Mouse (Mus musculus): ENCODE results near the gene Naa80.

Gene Naa80

DNA sequence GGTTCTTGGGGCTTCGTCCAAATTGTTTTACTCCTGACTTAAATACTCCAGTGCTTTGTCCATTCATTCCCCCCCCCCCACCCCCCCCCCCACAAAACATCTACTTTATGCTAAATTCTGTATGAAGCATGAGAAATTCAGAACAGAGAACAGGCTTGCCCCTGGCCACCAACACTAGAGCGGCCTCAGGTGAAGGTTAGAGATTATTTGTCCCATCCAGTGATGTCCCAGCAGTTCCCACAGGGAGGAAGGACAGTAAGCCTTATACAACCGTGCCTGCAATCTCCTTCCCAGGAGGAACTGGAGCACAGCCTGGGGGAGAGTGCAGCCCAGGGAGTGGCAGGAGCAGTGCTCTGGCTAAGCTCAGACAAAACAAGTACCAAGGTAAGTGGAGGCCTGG, at the start of gene Naa80:
Naa80 (plus strand) TSS at position 301 of the 400 bp plus-strand sequence.
- DNase-seq (ENCODE audit: low read depth) = no peak

DNA sequence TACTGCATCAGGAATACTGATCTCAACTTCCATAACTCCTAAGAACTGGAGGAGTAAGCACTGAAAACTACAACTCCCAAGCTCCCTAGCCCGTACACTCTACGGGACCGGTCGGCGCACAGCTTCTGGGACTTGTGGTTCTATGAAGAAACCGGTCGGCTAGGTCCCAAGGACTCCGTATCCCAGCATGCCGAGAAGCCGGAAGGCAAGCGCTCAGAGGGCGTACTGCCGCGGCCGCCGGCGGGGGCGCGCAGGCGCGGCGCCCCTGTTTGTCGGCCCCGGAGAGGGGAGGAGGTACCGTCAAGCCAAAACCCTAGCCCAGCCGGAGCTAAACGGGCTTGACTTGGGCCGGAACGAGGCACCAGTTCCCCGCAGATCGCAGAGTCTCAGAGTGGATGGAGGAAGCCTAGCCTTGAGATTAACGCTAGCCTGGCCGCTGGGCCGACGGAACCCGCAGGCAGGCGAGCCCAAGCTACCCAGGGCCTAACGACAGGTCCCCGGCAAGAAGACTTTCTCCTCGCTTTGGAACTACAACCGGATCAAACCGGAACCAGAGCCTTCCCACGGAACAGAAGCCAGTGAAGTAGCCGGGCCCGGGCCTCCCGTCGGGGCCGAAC, 44.8 kb upstream of the Naa80 start, which contains the start of gene Tmem115:
Tmem115 (plus strand) TSS at position 155 of the 617 bp plus-strand sequence.
- DNase-seq (ENCODE audit: low read depth) = peak; percentile 94

DNA sequence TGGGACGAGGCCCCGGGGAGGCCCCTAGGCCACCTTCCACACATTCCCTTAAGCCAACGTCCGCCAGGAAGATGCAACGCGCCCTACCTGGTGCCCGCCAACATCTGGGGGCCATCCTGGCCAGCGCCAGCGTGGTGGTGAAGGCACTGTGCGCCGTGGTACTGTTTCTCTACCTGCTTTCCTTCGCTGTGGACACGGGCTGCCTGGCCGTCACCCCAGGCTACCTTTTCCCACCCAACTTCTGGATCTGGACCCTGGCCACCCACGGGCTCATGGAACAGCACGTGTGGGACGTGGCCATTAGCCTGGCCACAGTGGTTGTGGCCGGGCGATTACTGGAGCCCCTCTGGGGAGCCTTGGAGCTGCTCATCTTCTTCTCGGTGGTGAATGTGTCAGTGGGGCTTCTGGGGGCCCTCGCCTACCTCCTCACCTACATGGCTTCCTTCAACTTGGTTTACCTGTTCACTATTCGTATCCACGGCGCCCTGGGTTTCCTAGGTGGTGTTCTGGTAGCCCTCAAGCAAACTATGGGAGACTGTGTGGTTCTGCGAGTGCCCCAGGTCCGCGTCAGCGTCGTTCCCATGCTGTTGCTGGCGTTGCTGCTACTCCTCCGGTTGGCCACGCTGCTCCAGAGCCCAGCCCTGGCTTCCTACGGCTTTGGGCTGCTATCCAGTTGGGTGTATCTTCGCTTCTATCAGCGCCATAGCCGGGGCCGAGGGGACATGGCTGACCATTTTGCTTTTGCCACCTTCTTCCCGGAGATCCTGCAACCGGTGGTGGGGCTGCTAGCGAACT, 44.1 kb upstream of the Naa80 start:
- DNase-seq (ENCODE audit: low read depth) = peak; percentile 51

DNA sequence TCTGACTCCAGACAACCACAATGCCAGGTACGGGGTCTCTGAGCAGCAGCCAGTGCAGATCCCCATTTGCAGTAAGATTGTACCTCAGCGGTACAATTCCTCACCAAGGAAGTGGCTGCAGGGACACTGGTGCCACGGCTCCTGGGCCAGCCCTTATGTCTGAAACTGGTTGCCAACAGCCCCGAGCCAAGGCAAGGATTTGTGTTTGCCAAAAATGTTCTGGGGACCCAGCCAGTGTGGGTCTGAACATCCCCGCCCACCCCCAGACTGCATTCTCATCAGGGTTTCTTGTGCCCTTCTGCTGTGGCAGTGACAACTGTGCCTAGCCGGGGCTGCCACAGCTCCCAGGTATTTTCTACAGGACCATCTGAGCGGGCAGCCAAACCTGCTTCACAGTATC, 40.5 kb upstream of the Naa80 start:
- no peak for DNase-seq (ENCODE audit: low read depth)

DNA sequence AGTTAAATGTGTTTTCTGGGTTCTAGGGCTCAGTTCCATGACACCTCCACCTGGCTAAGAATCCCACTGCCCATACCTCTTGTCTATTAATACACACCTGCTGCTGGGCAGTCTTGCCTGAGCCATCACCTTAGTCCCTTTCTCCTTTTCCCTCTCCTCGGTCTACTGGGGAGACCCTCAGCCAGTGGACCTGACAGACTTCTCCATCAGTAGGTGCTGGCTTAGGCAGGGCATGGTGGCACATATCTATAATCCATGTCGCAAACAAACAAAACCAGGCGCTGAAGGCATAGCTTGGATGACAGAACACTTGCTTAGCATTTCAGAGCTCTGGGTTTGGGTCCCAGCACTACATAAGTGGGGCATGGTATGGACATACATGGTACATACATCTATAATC, 40.0 kb upstream of the Naa80 start:
- DNase-seq (ENCODE audit: low read depth) = no peak

DNA sequence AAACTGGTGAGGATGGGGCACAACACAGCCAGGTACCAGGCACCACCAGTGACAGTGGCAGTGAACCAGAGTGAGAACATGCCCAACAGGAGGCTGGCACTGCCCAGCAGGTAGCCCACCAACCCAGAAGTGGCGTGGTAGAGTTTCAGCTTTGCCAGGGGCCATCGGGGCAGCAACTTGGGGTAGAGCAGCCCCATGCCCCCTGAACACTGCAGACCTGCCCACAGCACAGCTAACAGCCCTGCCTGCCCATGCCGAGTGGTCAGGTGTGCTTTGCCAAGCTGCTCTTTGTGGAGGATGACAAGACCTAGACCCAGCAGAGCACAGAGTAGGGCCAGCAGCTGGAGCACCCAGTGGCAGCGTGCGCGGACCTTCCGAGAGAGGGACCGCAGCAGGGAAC, 38.7 kb upstream of the Naa80 start:
- DNase-seq (ENCODE audit: low read depth) = no peak

DNA sequence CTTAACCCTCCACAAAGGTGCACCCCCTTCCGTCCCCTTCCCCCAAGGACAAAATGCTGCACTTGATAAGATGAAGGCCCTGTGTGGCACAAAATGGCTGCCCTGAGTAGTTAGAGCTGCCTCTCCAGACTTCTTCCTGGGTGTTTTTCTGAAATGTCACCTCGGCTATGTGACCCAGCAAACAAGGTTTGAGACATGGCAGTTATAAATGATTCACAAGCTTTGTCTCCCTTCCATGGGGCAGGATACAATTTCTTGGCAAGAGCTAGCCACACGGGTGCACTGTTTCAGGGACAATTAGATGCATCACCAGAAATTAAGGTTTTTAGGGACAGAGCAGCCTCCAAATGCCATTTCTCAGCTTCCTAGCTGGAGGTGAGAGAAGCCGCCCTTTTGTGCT, 38.3 kb upstream of the Naa80 start:
- DNase-seq (ENCODE audit: low read depth) = no peak

DNA sequence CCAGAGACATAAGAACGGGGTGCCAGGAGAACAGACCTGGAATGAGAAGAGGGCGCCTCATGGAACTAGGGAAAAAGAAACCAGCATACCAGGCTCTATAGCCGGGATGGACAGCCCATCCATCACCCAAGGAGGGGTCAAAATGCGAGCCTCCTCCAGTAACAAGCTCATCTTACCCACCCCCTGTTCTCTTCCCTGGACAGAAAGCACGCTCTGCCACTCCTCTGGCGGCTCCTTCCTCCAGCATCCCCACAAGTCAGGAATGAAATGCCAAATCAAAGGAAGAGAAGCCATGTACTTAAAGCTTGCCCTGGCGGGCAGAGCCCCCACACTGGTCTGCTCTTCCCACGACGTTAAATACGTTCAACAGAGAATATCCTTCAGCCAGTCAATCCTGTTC, 37.7 kb upstream of the Naa80 start:
- no peak for DNase-seq (ENCODE audit: low read depth)

DNA sequence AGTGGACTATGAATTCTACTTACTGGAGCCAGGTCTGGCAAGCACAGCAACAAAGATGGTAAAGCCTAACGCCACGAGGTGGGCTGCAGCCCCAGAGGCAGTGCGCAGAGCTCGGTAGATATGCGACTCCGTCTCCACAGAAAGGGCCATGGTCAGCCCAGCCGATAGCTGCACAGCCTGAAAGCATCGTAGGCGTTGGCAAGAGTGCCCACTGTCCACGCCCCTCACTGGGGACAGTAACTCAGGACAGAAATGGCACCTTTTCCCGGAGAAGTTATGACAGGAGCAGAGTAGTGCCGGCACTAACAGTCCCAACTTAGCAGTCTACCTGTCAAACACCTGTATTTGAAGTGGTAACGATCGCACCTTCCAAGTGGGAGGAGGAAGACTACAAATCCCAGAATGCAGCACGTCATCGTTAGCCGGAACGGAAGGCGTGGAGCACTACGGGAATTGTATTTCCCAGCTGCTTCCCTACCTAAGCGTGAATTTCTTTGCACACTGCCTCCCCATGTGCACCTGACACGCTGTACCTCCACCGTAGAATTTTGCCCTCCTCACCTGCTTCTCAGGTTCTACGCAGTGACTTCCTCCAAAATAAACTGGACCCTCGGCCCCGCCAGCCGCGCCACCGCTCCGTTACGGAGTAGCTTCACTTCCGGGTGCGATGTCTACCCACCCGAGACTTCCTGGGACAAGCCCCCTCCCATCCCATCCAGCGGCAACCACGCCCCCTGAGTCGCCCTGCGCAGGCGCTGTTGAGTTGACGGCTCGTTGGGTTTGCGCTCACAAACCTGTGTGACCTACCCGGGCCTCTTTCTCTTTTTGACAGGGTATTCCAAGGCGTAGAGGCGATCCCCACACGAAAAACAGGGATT, 37.0 kb upstream of the Naa80 start, which contains the start of the genes Cyb561d2 and Nprl2:
Cyb561d2 (minus strand) TSS at position 720 of the 878 bp plus-strand sequence.
Nprl2 (plus strand) TSS at position 753 of the 878 bp plus-strand sequence.
- peak; percentile 97 for DNase-seq (ENCODE audit: low read depth)

DNA sequence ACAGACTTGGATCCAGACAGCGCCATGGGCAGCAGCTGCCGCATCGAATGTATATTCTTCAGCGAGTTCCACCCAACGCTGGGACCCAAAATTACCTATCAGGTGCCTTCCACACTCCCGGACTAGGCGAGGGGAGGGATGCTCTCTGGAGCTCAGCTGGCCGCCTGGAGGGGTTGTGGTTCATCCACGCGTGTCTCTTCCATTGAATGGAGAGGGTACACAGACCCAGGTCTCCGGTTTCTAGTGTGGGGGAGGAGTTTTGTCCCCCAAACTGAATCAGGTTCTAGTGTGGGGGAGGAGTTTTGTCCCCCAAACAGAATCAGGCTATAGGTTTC, 36.4 kb upstream of the Naa80 start:
- no peak for DNase-seq (ENCODE audit: low read depth)

DNA sequence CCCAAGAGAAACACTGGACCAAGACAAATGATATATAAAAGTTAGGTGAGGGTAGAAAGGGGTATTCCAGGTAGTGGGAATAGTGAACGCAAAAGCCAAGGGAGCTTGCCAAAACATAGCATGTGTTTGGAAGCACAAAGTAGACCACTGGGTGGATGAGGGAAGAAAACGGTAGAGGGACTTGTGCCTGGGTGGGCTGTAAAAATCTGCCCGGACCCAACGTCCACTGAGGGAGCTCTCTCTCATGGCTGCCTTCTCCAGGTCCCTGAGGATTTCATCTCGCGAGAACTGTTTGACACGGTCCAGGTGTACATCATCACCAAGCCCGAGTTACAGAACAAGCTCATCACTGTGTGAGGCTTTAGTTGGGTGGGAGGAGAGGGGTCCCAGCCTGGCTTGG, 36.0 kb upstream of the Naa80 start:
- peak; percentile 16 for DNase-seq (ENCODE audit: low read depth)

DNA sequence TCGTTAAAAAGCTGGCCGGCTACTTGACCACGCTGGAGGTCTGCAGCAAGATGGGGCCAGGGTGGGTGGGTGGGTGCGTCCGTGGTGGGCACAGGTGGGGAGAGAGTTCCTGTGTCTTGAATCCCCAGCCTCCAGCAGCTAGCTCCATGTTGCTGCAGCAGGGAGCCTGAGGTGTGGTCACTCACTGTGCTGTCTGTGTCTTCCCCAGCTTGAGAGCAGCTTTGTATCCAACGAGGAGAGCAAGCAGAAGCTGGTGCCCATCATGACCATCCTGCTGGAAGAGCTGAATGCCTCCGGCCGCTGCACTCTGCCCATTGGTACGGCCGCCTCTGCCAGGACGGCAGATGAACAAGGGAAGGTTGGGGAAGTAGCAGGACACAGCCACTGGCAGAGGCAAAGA, 35.4 kb upstream of the Naa80 start:
- no peak for DNase-seq (ENCODE audit: low read depth)

DNA sequence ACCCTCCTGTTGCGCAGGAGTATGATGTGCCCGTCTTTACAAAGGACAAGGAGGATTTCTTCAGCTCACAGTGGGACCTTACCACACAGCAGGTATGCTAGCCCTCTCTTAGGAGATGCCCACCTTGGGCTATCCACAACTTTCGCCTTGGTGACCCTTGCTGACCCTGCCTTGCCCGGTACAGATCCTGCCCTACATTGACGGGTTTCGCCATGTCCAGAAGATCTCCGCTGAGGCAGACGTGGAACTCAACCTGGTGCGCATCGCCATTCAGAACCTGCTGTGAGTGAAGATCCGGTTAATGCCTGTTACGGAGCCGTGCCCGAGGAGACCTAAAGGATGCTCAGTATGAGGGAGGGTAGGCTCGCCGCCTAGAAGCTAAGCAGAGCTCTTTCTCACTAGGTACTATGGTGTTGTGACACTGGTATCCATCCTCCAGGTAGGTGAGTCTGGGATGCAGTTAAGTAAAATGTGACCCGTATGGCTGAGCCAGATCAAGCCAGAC, 34.4 kb upstream of the Naa80 start:
- no peak for DNase-seq (ENCODE audit: low read depth)

DNA sequence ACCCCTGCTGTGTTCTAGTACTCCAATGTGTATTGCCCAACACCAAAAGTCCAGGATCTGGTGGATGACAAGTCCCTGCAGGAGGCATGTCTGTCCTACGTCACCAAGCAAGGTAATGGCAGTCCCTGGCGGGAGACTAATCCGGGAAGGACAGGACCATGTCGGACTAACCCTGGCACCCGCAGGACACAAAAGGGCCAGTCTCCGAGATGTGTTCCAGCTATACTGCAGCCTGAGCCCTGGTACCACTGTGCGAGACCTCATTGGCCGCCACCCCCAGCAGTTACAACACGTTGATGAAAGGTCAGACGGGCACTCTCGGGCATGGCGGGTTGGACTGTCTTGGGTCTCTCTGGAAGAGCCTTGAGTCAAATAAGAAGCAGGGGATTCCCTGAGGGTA, 34.0 kb upstream of the Naa80 start:
- no peak for DNase-seq (ENCODE audit: low read depth)

DNA sequence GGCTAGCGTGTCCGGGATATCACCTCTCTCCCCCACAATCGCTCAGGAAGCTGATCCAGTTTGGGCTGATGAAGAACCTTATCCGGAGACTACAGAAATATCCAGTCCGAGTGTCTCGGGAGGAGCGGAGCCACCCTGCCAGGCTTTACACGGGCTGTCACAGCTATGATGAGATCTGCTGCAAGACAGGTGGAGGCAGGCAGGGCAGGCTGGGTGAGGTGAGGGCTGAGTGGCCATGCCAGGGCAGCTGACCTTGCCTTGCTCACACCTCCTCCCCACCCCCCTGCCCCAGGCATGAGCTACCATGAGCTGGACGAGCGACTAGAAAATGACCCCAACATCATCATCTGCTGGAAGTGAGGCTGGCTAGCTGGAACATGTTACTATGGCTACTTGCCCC, 33.5 kb upstream of the Naa80 start:
- DNase-seq (ENCODE audit: low read depth) = no peak

DNA sequence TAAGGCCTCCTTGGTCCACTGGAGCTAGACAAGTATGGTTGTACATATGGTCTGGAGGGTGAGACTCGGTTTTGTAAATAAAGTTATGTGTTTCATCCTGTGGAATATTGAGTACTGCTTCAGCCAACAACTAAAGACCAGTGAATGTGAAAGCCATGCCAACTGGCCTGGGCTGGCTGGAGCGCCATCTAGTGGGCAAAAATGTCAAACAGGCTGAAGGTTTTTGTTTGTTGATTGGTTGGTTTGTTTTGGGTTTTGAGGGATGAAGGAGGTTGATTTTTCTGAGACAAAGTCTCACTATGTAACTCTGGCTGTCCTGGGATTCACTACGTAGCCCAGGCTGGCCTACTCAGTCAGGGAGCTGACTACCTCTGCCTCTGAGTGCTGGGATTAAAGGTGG, 33.1 kb upstream of the Naa80 start:
- DNase-seq (ENCODE audit: low read depth) = peak; percentile 91

DNA sequence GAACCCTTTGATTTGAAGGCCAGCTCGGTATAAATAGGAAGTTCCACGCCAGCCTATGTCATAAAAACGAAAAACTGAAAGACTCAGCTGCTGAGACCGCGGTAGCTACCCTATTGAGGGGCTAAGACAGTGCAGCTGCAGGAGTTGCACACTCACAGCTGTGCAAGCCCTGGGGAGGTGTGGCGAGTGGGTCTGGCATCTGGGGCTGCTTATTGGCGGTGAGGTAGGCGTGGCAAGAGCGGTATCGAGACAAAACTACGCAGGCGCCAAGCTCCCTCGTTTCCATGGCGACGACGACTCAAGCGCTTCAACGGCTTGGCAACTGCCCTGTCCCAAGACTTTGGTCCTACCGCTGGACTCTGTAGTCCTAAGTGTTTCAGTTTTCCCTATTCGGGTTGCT, 31.7 kb upstream of the Naa80 start, which contains the start of gene Zmynd10:
Zmynd10 (plus strand) TSS at position 273 of the 400 bp plus-strand sequence.
- DNase-seq (ENCODE audit: low read depth) = peak; percentile 94

DNA sequence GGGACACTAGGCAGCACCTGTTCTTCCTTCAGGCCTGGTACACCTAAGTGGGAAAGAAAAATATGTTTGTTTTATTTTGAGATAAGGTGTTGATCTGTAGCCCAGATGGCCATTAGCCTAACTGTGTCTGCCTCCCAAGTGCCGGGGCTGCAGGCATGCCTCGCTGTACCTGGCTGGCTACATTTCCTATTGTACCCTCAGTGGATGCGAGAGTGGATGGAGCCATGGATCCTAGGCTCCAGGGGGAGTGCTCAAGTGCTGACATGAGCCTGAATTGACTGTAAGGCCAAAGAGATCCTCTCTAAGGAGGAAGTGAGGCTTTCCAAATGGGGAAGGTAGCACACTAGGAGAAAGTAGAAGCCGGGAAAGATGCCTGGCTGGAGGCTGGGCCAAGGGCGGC, 30.7 kb upstream of the Naa80 start:
- DNase-seq (ENCODE audit: low read depth) = no peak

DNA sequence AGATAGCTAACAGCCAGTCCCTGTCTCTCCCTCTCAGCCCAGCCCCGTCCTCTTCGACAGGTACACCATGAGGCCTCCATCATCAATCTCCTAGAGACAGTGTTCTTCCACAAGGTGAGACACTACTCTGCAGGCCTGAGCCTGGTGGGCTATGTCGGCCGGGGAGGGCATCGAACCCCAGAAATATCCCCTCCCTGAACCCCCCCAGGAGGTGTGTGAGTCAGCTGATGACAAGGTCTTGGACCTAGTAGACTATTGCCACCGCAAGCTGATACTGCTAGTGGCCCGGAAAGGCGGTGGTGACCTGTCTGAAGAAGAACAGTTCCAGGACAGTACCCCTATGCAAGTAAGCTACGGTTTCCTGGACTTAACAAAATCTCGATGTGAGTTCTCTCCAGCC, 29.9 kb upstream of the Naa80 start:
- no peak for DNase-seq (ENCODE audit: low read depth)

DNA sequence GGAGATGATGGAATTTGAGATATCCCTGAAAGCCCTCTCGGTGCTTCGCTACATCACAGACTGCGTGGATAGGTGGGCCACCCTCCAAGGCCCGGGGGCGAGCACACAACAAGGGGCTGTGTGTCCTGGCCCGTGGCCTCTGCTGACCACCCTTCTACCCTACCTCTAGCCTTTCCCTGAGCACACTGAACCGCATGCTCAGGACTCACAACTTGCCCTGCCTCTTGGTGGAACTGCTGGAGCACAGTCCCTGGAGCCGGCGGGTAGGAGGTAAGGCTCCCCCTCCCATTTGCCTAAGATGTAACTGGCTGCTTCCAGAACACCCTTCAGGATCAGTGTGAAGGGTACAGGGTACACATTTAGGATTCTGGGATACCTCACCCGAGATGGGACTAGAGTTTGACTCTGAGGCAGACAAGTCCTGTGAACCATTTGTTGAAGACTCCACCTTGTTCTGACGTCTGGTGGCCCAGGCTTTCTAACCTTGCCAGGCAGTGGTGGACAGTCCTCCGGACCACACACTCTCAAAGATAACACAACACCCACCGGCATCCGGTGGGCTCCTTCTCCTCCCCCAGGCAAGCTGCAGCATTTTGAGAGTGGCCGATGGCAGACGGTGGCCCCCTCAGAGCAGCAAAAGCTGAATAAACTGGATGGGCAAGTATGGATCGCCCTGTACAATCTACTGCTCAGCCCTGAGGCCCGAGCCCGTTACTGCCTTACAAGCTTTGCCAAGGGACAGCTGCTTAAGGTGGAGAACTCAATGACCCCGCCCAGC, 29.2 kb upstream of the Naa80 start:
- no peak for DNase-seq (ENCODE audit: low read depth)

DNA sequence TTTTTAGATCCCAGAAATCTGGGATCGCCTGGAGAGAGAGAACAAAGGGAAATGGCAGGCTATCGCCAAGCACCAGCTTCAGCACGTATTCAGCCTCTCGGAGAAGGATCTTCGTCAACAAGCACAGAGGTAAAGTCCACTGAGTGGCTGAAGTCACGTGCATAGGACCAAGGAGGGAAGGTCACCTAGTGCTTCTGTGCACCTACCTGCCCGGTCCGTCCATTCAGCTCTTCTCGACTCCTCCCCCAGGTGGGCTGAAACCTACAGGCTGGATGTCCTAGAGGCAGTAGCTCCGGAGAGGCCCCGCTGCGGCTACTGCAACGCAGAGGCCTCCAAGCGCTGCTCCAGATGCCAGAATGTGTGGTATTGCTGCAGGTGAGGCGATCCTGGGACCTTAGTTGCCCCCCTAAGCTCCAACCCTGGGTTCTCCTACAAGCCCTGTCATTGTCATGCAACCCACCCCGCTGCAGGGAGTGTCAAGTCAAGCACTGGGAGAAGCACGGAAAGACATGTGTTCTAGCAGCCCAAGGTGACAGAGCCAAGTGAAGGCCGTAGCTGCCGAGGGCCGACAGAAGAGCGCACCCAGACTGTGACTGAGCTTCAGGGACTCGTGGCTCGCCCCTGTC, 28.1 kb upstream of the Naa80 start:
- DNase-seq (ENCODE audit: low read depth) = no peak
